Mouse (Mus musculus): Measurements from ENCODE around the gene Sept1. TPM values are rescaled to one million over a fixed set of nuclear protein-coding genes. Genes with fewer than 3 reads are reported as not detected.
"Not testable (repeated sequence)": the region's sequence is repeated elsewhere in the genome, so short reads cannot be mapped to it uniquely, and the experiment has no call there.

Gene Sept1
- polyA plus RNA-seq, 1 experiment = 13.3 TPM

- no peak for DNase-seq (ENCODE audit: extremely low spot score in 1 of 2, low spot score in 1 of 2)
Measured at GRCm38 (mm10) chr7:127196484-127196883, 36.4 kb downstream of the Sept1 start.

GRCm38 (mm10) chr7:127195544-127196295, 37.2 kb downstream of the Sept1 start, which contains the start of gene Cd2bp2:
Gene Cd2bp2 (minus strand): TSS chr7:127196050.
- peak; percentile 98 for DNase-seq (ENCODE audit: extremely low spot score in 1 of 2, low spot score in 1 of 2)

GRCm38 (mm10) chr7:127194633-127195029, 38.3 kb downstream of the Sept1 start:
- no peak for DNase-seq (ENCODE audit: extremely low spot score in 1 of 2, low spot score in 1 of 2)

- no peak for DNase-seq (ENCODE audit: extremely low spot score in 1 of 2, low spot score in 1 of 2)
Measured at GRCm38 (mm10) chr7:127194011-127194632, 38.8 kb downstream of the Sept1 start.

DNA sequence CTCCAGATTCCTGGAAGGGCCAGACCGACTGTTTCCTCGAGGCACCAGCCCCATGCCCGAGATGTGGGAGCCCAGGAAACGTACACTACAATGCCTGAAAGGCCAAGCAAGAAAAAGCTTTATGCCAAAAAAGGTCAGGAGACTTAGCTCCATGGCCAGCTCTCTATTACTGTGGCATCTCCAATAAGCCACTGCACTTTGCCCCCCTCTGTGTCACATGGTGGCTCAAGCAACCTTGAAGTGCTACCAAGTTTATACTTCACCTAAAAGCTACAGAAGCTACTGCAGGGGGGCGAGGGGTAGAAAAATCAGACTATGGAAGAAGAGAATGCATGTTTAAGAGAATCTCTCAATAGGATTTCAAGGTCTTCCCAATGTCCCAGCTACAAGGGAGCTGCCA, 39.9 kb downstream of the Sept1 start:
- no peak for DNase-seq (ENCODE audit: extremely low spot score in 1 of 2, low spot score in 1 of 2)

- DNase-seq (ENCODE audit: extremely low spot score in 1 of 2, low spot score in 1 of 2) = no peak
Measured at GRCm38 (mm10) chr7:127190672-127191071, 42.3 kb downstream of the Sept1 start.

- no peak for DNase-seq (ENCODE audit: extremely low spot score in 1 of 2, low spot score in 1 of 2)
Measured at GRCm38 (mm10) chr7:127188305-127189276, 44.3 kb downstream of the Sept1 start.

- DNase-seq (ENCODE audit: extremely low spot score in 1 of 2, low spot score in 1 of 2) = no peak
Measured at GRCm38 (mm10) chr7:127187351-127187750, 45.6 kb downstream of the Sept1 start.

- DNase-seq (ENCODE audit: extremely low spot score in 1 of 2, low spot score in 1 of 2) = no peak
Measured at GRCm38 (mm10) chr7:127185601-127186000, 47.3 kb downstream of the Sept1 start.

DNA sequence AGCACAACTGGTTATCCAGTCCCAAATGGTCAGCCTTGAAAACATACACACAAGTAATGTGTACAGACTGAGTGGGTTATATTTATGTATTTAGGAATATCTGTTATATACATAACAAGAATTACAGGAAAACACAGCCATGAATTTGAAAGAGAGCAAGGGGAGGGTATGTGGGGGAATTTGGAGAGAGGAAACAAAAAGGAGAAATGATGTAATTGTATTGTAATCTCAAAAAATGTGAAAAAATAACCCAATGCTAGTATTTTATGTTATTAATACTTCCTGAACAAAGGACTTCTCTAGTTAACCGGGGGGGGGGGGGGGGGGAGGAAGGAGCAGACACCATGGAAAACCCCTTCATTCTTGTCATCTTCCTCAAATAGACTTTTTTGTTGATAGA, 48.2 kb downstream of the Sept1 start:
- DNase-seq (ENCODE audit: extremely low spot score in 1 of 2, low spot score in 1 of 2) = no peak

- no peak for DNase-seq (ENCODE audit: extremely low spot score in 1 of 2, low spot score in 1 of 2)
Measured at GRCm38 (mm10) chr7:127183828-127184227, 49.1 kb downstream of the Sept1 start.

DNA sequence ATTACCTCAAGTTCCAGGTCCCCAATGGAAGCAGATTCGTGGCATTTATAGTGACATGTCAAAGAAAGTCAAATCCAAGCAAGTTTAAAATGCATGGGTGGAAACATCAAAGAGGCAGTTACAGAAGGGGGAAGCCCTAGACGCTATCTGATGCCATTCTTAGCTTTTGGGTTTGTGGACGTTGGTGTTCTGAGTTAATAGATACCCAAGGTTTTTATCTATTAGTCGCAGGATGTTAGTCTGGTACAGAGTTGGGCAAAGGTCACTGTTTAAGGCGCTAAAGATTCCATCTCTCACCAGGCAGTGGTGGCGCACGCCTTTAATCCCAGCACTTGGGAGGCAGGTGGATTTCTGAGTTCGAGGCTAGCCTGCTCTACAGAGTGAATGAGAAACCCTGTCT, 49.6 kb downstream of the Sept1 start:
- no peak for DNase-seq (ENCODE audit: extremely low spot score in 1 of 2, low spot score in 1 of 2)

DNA sequence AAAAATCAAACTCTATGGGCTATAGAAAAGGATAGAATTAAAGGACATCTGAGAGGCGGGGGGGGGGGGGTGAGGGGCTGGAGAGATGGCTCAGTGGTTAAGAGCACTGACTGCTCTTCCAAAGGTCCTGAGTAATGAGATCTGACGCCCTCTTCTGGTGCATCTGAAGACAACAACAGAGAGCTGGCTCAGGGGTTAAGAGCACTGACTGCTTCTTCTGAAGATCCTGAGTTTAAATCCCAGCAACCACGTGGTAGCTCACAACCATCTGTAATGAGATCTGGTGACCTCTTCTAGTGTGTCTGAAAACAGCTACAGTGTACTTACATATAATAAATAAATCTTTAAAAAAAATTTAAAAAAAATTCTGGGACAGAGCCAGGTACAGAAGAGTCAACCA, 51.2 kb downstream of the Sept1 start:
- not testable (repeated sequence) for DNase-seq (ENCODE audit: extremely low spot score in 1 of 2, low spot score in 1 of 2)

GRCm38 (mm10) chr7:127180783-127181182, 52.1 kb downstream of the Sept1 start:
- no peak for DNase-seq (ENCODE audit: extremely low spot score in 1 of 2, low spot score in 1 of 2)

DNA sequence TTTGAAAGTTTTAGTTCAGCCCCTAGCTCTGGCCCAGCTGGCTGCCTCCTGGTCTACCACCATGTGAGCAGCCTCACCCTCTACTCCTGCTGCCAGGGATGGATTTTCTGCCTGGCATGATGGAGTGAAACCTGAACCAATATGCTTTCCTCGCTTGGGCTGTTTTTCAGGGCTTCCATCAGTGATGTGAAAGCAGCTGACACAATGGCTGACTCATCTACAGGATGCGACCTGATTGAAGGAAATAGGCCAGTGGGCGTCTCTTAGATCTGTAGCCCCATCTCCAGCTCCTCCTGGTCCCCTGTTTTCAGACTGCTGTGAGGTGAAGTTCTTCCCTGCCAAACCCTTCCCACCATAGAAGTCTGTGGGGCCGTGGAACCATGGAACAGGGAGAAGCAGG, 56.0 kb downstream of the Sept1 start:
- no peak for DNase-seq (ENCODE audit: extremely low spot score in 1 of 2, low spot score in 1 of 2)

GRCm38 (mm10) chr7:127166501-127166900, 66.4 kb downstream of the Sept1 start:
- DNase-seq (ENCODE audit: extremely low spot score in 1 of 2, low spot score in 1 of 2) = no peak

DNA sequence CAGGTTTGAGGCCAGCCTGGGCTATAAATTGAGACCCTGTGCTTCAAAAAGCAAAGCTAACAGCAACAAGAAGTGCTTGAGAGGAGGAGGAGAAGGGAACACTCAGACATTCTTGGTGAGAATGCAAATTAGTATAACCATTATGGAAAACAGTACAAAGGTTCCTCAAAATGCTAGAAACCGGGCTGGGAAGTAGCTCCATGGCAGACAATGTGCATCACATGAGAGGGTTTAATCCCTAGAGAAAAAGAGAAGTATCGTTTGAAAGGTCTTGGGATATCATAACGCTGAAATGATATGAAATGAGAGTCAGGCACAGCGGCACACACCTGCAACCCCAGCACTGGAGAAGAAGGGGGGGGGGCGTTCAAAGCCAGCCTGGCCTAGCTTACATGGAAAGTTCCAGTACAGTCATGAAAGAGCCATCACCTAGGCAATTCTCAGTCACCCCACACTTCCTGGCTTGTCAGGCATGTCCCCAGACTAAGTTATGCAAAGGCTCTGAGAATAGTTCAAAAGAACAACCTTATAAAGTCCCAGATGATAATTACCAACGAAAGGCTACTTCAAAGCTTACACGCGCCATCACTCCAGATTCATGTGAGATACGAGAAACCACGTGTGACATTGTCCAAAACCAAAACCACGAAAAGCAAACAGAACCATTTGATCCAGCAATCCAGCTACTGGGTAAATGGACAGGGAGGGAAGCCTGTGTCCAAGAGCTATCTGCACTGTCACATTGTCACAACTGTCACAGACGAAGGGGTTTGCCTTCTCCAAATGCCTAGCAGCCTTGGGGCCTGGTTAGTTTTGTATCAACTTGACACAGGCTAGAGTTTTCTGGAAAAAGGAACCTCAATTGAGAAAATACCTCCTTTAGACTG, 67.1 kb downstream of the Sept1 start:
- no peak for DNase-seq (ENCODE audit: extremely low spot score in 1 of 2, low spot score in 1 of 2)

All from frontal cortex, adult 2 months (tissue).